Mouse (Mus musculus): ENCODE measurements at regions not wholly inside any gene's neighbourhood (a gene's known extent, or its start where the extent isn't known, plus 50 kb on each side); places are given as distances from the start of the nearest gene placed in this dataset.

DNA sequence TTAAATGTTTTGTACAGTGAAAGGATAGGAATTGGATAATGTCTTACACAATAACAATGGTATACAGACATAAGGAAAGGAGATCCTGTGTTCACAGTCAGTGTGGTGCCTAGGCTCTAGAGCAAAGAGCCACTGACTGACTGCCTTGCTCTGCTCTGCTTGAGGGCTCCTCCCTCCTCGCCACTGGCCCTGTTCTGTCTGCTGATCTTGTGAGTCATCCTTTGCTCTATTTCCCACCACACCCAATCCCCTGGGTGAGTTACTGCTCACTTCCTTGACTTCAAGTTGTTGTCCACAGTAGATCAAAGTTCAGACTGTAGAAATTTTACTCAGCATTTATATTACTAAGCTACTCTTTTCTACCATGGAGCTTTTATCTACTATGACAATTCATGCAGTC lies 117.3 kb downstream of the Tmsb4x start:
- no peak for TF ChIP-seq CTCF (IDR thresholded peaks at IDR 0.05; ENCODE audit: low read depth)
- no peak for TF ChIP-seq EP300 (optimal IDR thresholded peaks at IDR 0.05)

Measured in stomach, postnatal 0 days (tissue).